Mouse (Mus musculus): ENCODE measurements around the gene Grcc10. TPM values are rescaled to one million over a fixed set of nuclear protein-coding genes. Genes with fewer than 3 reads are reported as not detected.

Grcc10 gene
- polyA plus RNA-seq, 1 experiment from 2014 or later = 76.4 TPM

GRCm38 (mm10) chr6:124712918-124713317 lies 28.3 kb downstream of the Grcc10 start:
- Histone ChIP-seq H3K4me1 (replicated peaks) (peaks cover 74% of the 10 kb centered on the region), H3K36me3 (replicated peaks) (peaks cover 67% of the 10 kb centered on the region), H3K4me2 (peak overlapping the region; percentile 94), H3K27ac (replicated peaks) (peak overlapping the region; percentile 78), H3K4me3 (replicated peaks) (peak overlapping the region; percentile 78), H3K9me3 (replicated peaks) (no peaks in the 10 kb centered on the region), H3K9ac (peak overlapping the region; percentile 75), H3K27me3 (no peaks in the 10 kb centered on the region)
- WGBS (ENCODE audit: insufficient replicate concordance) = 7% methylated on average over 11 of the region's 11 CpGs
- no peak for ATAC-seq (ENCODE audit: insufficient read depth)

GRCm38 (mm10) chr6:124711824-124712782 lies 29.1 kb downstream of the Grcc10 start, which contains the start of the genes Emg1 and Phb2:
Gene Emg1 (minus strand): TSS chr6:124712178.
Gene Phb2 (plus strand): TSS chr6:124712336.
- peak within 1 kb of the TSS; percentile 88 for H3K27ac ChIP-seq (replicated peaks)
- peak; percentile 98 for ATAC-seq (ENCODE audit: insufficient read depth)
- peaks cover 67% of the 10 kb centered on the region for H3K36me3 ChIP-seq (replicated peaks)
- peak within 1 kb of the TSS; percentile 78 for H3K4me3 ChIP-seq (replicated peaks)
- H3K9ac ChIP-seq = peak within 1 kb of the TSS; percentile 75
- under 1% methylated on average over 76 of the region's 76 CpGs for WGBS (ENCODE audit: insufficient replicate concordance)
- H3K9me3 ChIP-seq (replicated peaks) = no peaks in the 10 kb centered on the region
- H3K27me3 ChIP-seq = no peaks in the 10 kb centered on the region
- peaks cover 69% of the 10 kb centered on the region for H3K4me1 ChIP-seq (replicated peaks)
- H3K4me2 ChIP-seq = peak within 1 kb of the TSS; percentile 94

GRCm38 (mm10) chr6:124708289-124708889 lies 32.8 kb downstream of the Grcc10 start:
- H3K4me3 ChIP-seq (replicated peaks) = no peak overlapping the region
- H3K27ac ChIP-seq (replicated peaks) = no peak overlapping the region
- no peaks in the 10 kb centered on the region for H3K9me3 ChIP-seq (replicated peaks)
- no peaks in the 10 kb centered on the region for H3K27me3 ChIP-seq
- H3K4me1 ChIP-seq (replicated peaks) = peaks cover 54% of the 10 kb centered on the region
- H3K4me2 ChIP-seq = no peak overlapping the region
- 84% methylated on average over 10 of the region's 10 CpGs for WGBS (ENCODE audit: insufficient replicate concordance)
- no peak for ATAC-seq (ENCODE audit: insufficient read depth)
- H3K36me3 ChIP-seq (replicated peaks) = peaks cover 68% of the 10 kb centered on the region
- H3K9ac ChIP-seq = no peak overlapping the region

GRCm38 (mm10) chr6:124706061-124706627 lies 35.0 kb downstream of the Grcc10 start:
- no peak for ATAC-seq (ENCODE audit: insufficient read depth)
- H3K27ac ChIP-seq (replicated peaks) = no peak overlapping the region
- no peaks in the 10 kb centered on the region for H3K9me3 ChIP-seq (replicated peaks)
- peaks cover 37% of the 10 kb centered on the region for H3K4me1 ChIP-seq (replicated peaks)
- H3K4me3 ChIP-seq (replicated peaks) = no peak overlapping the region
- no peak overlapping the region for H3K9ac ChIP-seq
- peaks cover 91% of the 10 kb centered on the region for H3K36me3 ChIP-seq (replicated peaks)
- H3K27me3 ChIP-seq = no peaks in the 10 kb centered on the region
- H3K4me2 ChIP-seq = no peak overlapping the region
- 74% methylated on average over 5 of the region's 5 CpGs for whole genome bisulfite sequencing (ENCODE audit: insufficient replicate concordance)

GRCm38 (mm10) chr6:124704417-124704816 lies 36.8 kb downstream of the Grcc10 start:
- WGBS (ENCODE audit: insufficient replicate concordance) = 82% methylated on average over 2 of the region's 2 CpGs

GRCm38 (mm10) chr6:124703789-124704188 lies 37.4 kb downstream of the Grcc10 start:
- Histone ChIP-seq H3K9me3 (replicated peaks) (no peaks in the 10 kb centered on the region), H3K4me1 (replicated peaks) (peaks cover 29% of the 10 kb centered on the region), H3K27ac (replicated peaks) (no peak overlapping the region), H3K27me3 (no peaks in the 10 kb centered on the region), H3K4me3 (replicated peaks) (no peak overlapping the region), H3K9ac (no peak overlapping the region), H3K4me2 (no peak overlapping the region), H3K36me3 (replicated peaks) (peaks cover 99% of the 10 kb centered on the region)
- no peak for ATAC-seq (ENCODE audit: insufficient read depth)
- 38% methylated on average over 7 of the region's 7 CpGs for WGBS (ENCODE audit: insufficient replicate concordance)

More at GRCm38 (mm10) chr6:124704417-124704816, 36.8 kb downstream of the Grcc10 start:
- Histone ChIP-seq H3K27ac (replicated peaks) (no peak overlapping the region), H3K4me1 (replicated peaks) (peaks cover 32% of the 10 kb centered on the region), H3K9me3 (replicated peaks) (no peaks in the 10 kb centered on the region), H3K27me3 (no peaks in the 10 kb centered on the region), H3K4me3 (replicated peaks) (no peak overlapping the region), H3K9ac (no peak overlapping the region), H3K36me3 (replicated peaks) (peaks cover 98% of the 10 kb centered on the region), H3K4me2 (no peak overlapping the region)
- no peak for ATAC-seq (ENCODE audit: insufficient read depth)

GRCm38 (mm10) chr6:124702784-124703103 lies 38.4 kb downstream of the Grcc10 start:
- ATAC-seq (ENCODE audit: insufficient read depth) = peak; percentile 51; the same call in 1 of the 2 replicates
- H3K27me3 ChIP-seq = no peaks in the 10 kb centered on the region
- H3K9ac ChIP-seq = no peak overlapping the region
- peaks cover 19% of the 10 kb centered on the region; the same call in 1 of the 2 replicates for H3K4me1 ChIP-seq (replicated peaks)
- H3K9me3 ChIP-seq (replicated peaks) = no peaks in the 10 kb centered on the region
- WGBS (ENCODE audit: insufficient replicate concordance) = 57% methylated on average over 3 of the region's 3 CpGs
- no peak overlapping the region for H3K27ac ChIP-seq (replicated peaks)
- H3K4me2 ChIP-seq = no peak overlapping the region
- peaks cover 99% of the 10 kb centered on the region for H3K36me3 ChIP-seq (replicated peaks)
- H3K4me3 ChIP-seq (replicated peaks) = no peak overlapping the region

- WGBS (ENCODE audit: insufficient replicate concordance) = 75% methylated on average over 17 of the region's 17 CpGs
- Histone ChIP-seq H3K4me3 (replicated peaks) (no peak overlapping the region), H3K36me3 (replicated peaks) (peaks cover 96% of the 10 kb centered on the region), H3K4me1 (replicated peaks) (peaks cover 19% of the 10 kb centered on the region; the same call in 1 of the 2 replicates), H3K4me2 (no peak overlapping the region), H3K9ac (no peak overlapping the region), H3K27me3 (no peaks in the 10 kb centered on the region), H3K27ac (replicated peaks) (no peak overlapping the region), H3K9me3 (replicated peaks) (no peaks in the 10 kb centered on the region)
- ATAC-seq (ENCODE audit: insufficient read depth) = no peak
These were observed 38.9 kb downstream of the Grcc10 start for GRCm38 (mm10) chr6:124702102-124702783.

GRCm38 (mm10) chr6:124701338-124701737 lies 39.8 kb downstream of the Grcc10 start:
- ATAC-seq (ENCODE audit: insufficient read depth) = no peak
- Histone ChIP-seq H3K4me3 (replicated peaks) (no peak overlapping the region), H3K4me2 (no peak overlapping the region), H3K9me3 (replicated peaks) (no peaks in the 10 kb centered on the region), H3K9ac (no peak overlapping the region), H3K27me3 (no peaks in the 10 kb centered on the region), H3K36me3 (replicated peaks) (peaks cover 92% of the 10 kb centered on the region), H3K4me1 (replicated peaks) (peaks cover 19% of the 10 kb centered on the region; the same call in 1 of the 2 replicates), H3K27ac (replicated peaks) (no peak overlapping the region)
- 88% methylated on average over 8 of the region's 8 CpGs for WGBS (ENCODE audit: insufficient replicate concordance)

GRCm38 (mm10) chr6:124699962-124700610 lies 41.1 kb downstream of the Grcc10 start:
- Histone ChIP-seq H3K9me3 (replicated peaks) (no peaks in the 10 kb centered on the region), H3K27ac (replicated peaks) (peak overlapping the region; percentile 38; the same call in 1 of the 2 replicates), H3K4me1 (replicated peaks) (peaks cover 19% of the 10 kb centered on the region; the same call in 1 of the 2 replicates), H3K36me3 (replicated peaks) (peaks cover 90% of the 10 kb centered on the region), H3K4me2 (no peak overlapping the region), H3K4me3 (replicated peaks) (no peak overlapping the region), H3K9ac (no peak overlapping the region), H3K27me3 (no peaks in the 10 kb centered on the region)
- WGBS (ENCODE audit: insufficient replicate concordance) = 81% methylated on average over 11 of the region's 11 CpGs
- peak; percentile 7; the same call in 1 of the 2 replicates for ATAC-seq (ENCODE audit: insufficient read depth)
